Mouse (Mus musculus): Measurements from ENCODE around the gene Kmt2c. TPM values are rescaled to one million over a fixed set of nuclear protein-coding genes. Genes with fewer than 3 reads are reported as not detected.
"Not testable (repeated sequence)": the region's sequence is repeated elsewhere in the genome, so short reads cannot be mapped to it uniquely, and the experiment has no call there.

The Kmt2c gene
- polyA plus RNA-seq, 1 experiment, result 0.60 TPM

DNA sequence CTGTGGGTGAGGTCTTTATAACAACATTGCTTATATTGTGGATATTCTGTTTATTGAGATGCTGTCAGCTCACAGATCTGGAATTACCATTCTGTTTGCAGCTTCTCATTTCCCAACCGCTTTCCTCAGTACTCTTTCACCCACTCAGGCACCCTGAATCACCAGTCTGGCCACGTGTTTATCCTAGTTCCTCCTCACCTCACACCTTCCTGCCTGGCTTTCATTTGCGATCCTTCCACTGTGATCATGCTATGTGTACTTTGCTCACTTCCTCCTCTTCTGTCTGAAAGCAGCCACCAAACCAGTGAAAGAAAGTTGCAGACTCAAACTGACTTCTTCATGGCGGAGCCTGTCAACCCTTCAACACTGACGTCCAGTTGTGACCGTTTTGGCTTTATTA is 255.5 kb downstream of the Kmt2c start:
- Histone ChIP-seq H3K4me1 (ENCODE audit: control insufficient read depth) (no peaks in the 10 kb centered on the region), H3K9me3 (ENCODE audit: control insufficient read depth, low read length) (no peaks in the 10 kb centered on the region), H3K36me3 (ENCODE audit: control insufficient read depth) (no peaks in the 10 kb centered on the region), H3K27me3 (ENCODE audit: control insufficient read depth) (no peaks in the 10 kb centered on the region), H3K4me3 (replicated peaks) (no peak overlapping the region)
- TF ChIP-seq TAL1 (IDR thresholded peaks at IDR 0.05; ENCODE audit: low read length) (no peak), GATA1 (IDR thresholded peaks at IDR 0.05; ENCODE audit: low read length) (no peak)

DNA sequence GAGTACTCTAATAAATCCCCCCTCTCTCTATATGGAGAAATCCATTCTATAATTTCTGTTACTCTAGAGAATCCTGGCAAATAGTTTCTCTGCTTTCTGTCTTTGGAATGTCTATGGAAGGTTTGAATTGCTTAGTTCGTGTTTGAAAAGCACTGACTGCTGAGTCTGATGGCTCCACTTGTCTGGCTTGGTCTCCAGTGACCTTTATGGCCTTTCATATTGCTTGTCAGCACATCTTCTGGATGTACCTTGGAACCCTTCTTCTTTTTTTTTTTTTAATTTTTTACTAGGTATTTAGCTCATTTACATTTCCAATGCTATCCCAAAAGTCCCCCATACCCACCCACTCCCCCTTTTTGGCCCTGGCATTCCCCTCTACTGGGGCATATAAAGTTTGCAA is 274.2 kb downstream of the Kmt2c start:
- not testable (repeated sequence) for H3K36me3 ChIP-seq (ENCODE audit: control insufficient read depth); H3K4me1 ChIP-seq (ENCODE audit: control insufficient read depth); H3K9me3 ChIP-seq (ENCODE audit: control insufficient read depth, low read length); H3K4me3 ChIP-seq (replicated peaks)
- H3K27me3 ChIP-seq (ENCODE audit: control insufficient read depth), result peaks cover 32% of the 10 kb centered on the region

DNA sequence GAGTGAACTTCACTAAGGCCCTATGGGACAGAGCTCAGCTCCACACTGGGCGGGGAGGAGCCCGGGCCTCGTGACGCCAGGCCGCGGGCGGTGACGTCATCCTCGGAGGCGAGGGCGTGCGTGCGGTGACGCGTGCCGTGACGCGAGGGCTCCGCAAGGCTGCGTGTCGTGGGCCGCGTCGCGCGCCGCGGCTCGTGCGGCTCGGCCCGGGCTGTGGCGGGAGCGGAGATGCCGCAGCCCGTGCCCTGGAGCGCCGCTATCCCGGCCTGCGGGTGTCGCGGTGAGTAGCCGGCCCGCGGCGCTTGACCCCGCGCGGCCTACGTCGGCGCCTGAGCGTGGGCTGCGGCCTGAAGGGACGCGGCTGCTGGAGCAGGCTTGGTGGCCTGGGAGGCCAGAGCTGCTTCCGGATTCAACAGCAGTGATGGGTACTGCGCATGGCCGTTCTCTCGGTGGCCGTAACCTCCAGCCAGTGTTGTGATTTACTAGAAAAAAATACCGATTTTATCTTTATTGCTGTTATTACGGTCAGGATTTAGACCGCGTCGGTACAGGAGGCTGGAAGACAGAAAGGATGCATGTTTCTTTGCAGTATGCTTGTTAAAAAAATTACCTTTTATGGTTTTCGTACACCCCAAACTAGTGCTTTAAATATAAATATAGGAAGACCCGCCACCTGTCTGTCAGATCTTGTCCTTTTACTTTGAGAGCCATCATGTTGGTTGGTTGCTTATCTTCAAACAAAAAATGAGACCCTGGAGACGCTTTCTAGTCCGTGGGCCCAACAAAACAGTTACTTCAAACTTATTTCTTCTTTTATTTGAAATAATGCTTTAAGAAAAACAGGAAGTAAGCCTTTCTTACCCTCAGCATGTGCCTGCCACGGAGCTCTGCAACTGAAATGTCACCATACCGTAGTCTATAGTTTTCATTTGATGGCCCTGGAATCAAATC is 275.6 kb downstream of the Kmt2c start, which contains the start of gene E130116L18Rik:
E130116L18Rik (minus strand) TSS at position 402 of the 951 bp plus-strand sequence.
- Histone ChIP-seq H3K9me3 (ENCODE audit: control insufficient read depth, low read length) (peaks cover 3% of the 10 kb centered on the region; the same call in 1 of the 2 replicates), H3K4me1 (ENCODE audit: control insufficient read depth) (peaks cover 5% of the 10 kb centered on the region), H3K27me3 (ENCODE audit: control insufficient read depth) (peaks cover 32% of the 10 kb centered on the region), H3K4me3 (replicated peaks) (peak within 1 kb of the TSS; percentile 59), H3K36me3 (ENCODE audit: control insufficient read depth) (no peaks in the 10 kb centered on the region)
- TF ChIP-seq TAL1 (IDR thresholded peaks at IDR 0.05; ENCODE audit: low read length), result no peak
- no peak for TF ChIP-seq GATA1 (IDR thresholded peaks at IDR 0.05; ENCODE audit: low read length)

Other genes with a start within 250 kb of the Kmt2c start
- gene Cct8l1, start 17.3 kb upstream of the Kmt2c start, polyA plus RNA-seq (2012), result not detected in 2 replicates
- gene Xrcc2, start 207.0 kb upstream of the Kmt2c start, polyA plus RNA-seq (2012), result 0.45 and 0.72 TPM in 2 replicates